Mouse (Mus musculus) ES-Bruce4 (cell line): ENCODE data around the gene Emb.

ENCODE experiments used
- CTCF ChIP-seq: IDR thresholded peaks from one replicate; pipeline ENCODE4 v1.8.1; 2011; ENCODE audit warnings: low read depth, low read length
- EP300 ChIP-seq: IDR thresholded peaks from 2 replicates; pipeline ENCODE4 v1.6.1; 2011; ENCODE audit warnings: low read depth, low read length; ENCODE audit not compliant: insufficient read depth

GRCm38 (mm10) chr13:117287400-117287799 lies 79.1 kb downstream of the Emb start:
- TF ChIP-seq EP300 (no peak), CTCF (peak; percentile 69)
